Mouse (Mus musculus) spleen, adult 2 months (tissue): ENCODE measurements at regions not wholly inside any gene's neighbourhood (a gene's known extent, or its start where the extent isn't known, plus 50 kb on each side); places are given as distances from the start of the nearest gene placed in this dataset.

Experiments
- DNase-seq, 2 experiments: peaks; one replicate each; pipeline versions ENCODE4 v3.0.0 to v3.0.0-alpha.2; 2012 to 2021; ENCODE audit warnings: low spot score in 2 of 2, low read depth in 1 of 2
- H3K27ac ChIP-seq: fragments of 200-500 bp; 2 replicates; pipeline ENCODE4 v1.5.1; 2012; ENCODE audit warnings: low read length, inconsistent platforms; ENCODE audit not compliant: insufficient read depth
- H3K27me3 ChIP-seq: fragments of 200-500 bp; 2 replicates; pipeline ENCODE4 v1.6.1; 2012; ENCODE audit warnings: mild to moderate bottlenecking, moderate library complexity, low read length, inconsistent platforms; ENCODE audit not compliant: control insufficient read depth, insufficient read depth
- H3K36me3 ChIP-seq: fragments of 200-500 bp; 2 replicates; pipeline ENCODE4 v1.6.1; 2012; ENCODE audit warnings: mild to moderate bottlenecking, low read length, inconsistent platforms; ENCODE audit not compliant: control insufficient read depth, insufficient read depth
- H3K4me1 ChIP-seq: fragments of 200-500 bp; 2 replicates; pipeline ENCODE4 v1.6.1; 2011; ENCODE audit warnings: inconsistent platforms; ENCODE audit not compliant: control insufficient read depth, insufficient read depth, insufficient read length
- H3K4me3 ChIP-seq: fragments of 200-500 bp; 2 replicates; pipeline ENCODE4 v1.5.1; 2011; ENCODE audit warnings: mild to moderate bottlenecking, inconsistent platforms; ENCODE audit not compliant: insufficient read depth, insufficient read length; ENCODE audit errors: extremely low read depth
- CTCF ChIP-seq: fragments of 200-500 bp; IDR thresholded peaks from 2 replicates; pipeline ENCODE4 v1.5.1; 2011; ENCODE audit warnings: mild to moderate bottlenecking, inconsistent platforms; ENCODE audit not compliant: insufficient read depth, insufficient read length, insufficient replicate concordance; ENCODE audit errors: extremely low read depth
- POLR2A ChIP-seq: fragments of 200-500 bp; IDR thresholded peaks from 2 replicates; pipeline ENCODE4 v1.6.1; 2011; ENCODE audit warnings: low read depth, low read length, inconsistent platforms
- WGBS: fragments of 180-500 bp; shearing (Covaris S2); methylation state at CpG from one replicate; pipeline ENCODE4 v1.1.7; 2018; 5-methylcytosine and 5-hydroxymethylcytosine counted together

- 80% methylated on average over 2 of the region's 2 CpGs for WGBS
- H3K4me1 ChIP-seq, result no peaks in the 10 kb centered on the region
- TF ChIP-seq POLR2A (no peak), CTCF (no peak)
Measured at GRCm38 (mm10) chr1:60833668-60834067, 53.1 kb upstream of the Ctla4 start.

More at GRCm38 (mm10) chr1:60833668-60834067, 53.1 kb upstream of the Ctla4 start:
- no peak overlapping the region for H3K4me3 ChIP-seq
- H3K27me3 ChIP-seq, result no peaks in the 10 kb centered on the region
- H3K27ac ChIP-seq, result no peak overlapping the region
- H3K36me3 ChIP-seq, result no peaks in the 10 kb centered on the region
- DNase-seq, result no peak
